Mouse (Mus musculus) left cerebral cortex, adult 8-10 months (tissue): Measurements from ENCODE around the gene Cdh23. TPM values are rescaled to one million over a fixed set of nuclear protein-coding genes. Genes with fewer than 3 reads are reported as not detected.
A peak's percentile ranks its signal among the peaks of the same experiment; 100 is the strongest.

ENCODE experiments used
- DNase-seq, 2 experiments: peaks; one replicate each; pipeline ENCODE4 v3.0.0; 2022; ENCODE audit warnings: low spot score in 2 of 2
- total RNA-seq, 4 experiments: library from RNA; stranded (reverse); gene quantifications; 2 replicates each; pipeline ENCODE4 v1.2.4; 2022

Cdh23 gene
- total RNA-seq, 4 experiments from 2014 or later, result 2.0 to 5.3 (median 4.2) TPM

DNA sequence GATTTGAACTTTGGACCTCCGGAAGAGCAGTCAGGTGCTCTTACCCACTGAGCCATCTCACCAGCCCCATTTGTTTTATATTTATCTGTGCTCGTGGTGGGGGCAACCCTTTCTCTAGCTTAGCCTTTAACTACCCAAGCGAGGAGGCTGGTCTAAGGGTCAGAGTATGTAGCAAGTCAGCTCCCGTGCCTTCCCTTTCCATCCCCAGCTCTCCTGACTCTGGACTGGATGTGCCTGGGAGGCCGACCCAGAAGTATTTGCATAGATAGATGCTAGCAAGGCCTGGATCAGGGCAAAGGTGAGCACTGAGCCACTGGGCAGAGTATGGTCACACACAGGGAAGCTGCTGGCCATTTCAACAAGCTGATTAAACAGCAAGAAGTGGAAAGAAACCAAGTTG is 12.5 kb upstream of the Cdh23 start:
- DNase-seq, result no peak

DNA sequence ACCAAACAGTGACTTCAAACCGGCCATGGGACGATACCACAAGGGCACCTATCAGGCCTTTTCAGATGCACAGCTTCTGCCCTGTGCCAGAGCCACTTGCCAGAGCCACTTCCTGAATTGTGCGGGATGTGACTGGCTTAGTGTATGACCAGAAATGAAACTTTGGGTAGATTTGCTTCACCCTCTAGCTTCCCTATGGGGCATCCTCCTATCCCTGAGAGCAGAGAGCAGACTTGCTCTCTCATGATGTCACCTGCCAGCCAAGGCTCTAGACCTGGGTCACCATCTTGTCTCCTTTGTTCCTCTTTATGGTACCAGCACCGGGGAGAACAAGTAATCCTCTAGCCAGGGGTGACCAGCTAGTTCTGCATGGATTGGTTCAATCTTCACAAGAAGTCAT is 10.0 kb upstream of the Cdh23 start:
- no peak for DNase-seq

DNA sequence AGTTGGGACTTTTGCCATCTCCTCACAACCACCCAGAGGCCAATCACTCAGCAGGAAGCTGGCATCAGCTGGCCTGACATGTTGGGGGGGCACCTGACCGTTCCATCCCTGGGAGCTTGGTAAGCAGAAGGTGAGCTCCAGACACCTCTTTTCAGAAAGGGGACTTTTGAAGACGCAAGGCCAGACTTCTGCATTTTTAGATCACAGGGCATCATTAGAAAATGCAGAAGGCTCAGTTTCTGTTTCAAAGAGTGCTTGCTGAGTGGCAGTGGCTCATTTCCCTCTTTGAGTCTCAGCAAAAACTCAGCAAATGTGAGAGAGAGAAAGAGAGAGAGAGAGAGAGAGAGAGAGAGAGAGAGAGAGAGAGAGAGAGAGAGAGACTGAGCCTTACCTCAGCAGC is 8.8 kb upstream of the Cdh23 start:
- DNase-seq, result no peak

DNA sequence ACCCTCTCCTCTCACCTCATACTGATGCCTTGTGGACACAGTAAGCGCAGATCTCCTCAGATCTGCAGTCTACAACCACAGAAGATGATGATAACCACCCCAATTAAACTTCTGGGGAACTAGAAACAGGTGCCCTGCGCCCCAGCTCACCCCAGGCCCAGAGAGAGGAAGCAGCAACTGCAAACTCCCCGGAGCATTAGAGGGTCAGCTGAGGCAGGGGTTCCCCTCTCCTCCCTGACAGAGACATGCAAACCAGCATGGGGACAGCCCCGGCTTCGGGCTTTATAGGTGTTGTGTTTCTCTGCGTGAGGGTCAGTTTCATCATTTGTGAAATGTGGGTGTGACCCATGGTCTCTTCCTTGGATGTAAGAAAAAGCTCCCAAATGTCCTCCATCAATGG is 1.5 kb upstream of the Cdh23 start:
- DNase-seq, result no peak

DNA sequence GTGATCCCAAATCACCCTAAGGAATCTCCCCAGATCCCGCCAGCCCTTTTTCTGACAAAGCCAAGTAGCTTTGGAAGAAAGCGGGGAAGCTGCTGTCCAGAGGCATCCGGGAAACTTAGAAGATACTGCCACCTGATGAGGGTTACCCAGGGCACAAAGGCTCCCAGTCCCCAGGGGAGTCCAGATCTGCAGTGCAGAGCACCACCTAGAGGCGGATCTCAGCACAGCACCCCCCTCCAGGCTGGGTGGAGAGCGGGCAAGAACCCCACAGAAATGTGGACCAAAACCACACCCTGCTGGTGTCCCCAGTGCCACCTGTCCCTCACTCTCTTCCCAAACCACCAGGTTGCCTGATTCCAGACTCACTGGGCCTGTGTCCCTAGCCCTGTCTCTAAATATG is 685 bp upstream of the Cdh23 start:
- peak in 1 of 2 experiments; percentile 67 for DNase-seq

DNA sequence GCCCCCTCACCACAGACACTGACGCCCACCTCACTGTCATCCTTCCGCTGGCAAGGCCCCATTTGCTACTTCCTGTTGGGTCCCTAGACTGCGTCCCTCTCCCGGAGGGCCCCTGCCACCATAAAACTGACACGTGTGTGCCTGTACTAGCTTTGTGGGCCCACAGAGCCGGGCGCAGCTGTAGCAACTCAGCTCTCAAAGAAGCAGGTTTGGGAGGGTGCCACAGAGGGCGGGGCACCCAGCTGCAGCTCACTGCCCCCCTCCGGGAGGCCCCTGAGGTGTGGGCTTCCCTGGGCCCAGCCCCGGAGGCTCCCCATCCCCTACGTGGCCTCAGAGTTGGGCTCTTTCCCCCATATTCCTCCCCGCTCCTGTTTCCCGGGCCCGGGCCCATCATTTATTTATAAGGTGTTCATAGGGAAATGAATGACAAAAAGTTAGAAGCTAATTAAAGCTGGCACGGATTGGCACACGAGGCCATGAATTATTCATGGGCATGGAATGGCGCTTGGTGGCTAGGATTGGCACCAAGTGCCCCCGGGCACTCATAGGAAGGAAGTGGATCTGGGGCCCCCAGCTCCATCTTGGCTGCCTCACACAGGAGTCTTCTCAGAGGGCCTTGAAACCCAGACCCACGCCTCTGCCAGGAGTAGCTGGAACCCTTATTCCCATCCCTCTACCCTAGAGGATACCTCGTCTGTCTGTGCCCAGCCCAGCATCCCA is 4.5 kb downstream of the Cdh23 start:
- no peak for DNase-seq

DNA sequence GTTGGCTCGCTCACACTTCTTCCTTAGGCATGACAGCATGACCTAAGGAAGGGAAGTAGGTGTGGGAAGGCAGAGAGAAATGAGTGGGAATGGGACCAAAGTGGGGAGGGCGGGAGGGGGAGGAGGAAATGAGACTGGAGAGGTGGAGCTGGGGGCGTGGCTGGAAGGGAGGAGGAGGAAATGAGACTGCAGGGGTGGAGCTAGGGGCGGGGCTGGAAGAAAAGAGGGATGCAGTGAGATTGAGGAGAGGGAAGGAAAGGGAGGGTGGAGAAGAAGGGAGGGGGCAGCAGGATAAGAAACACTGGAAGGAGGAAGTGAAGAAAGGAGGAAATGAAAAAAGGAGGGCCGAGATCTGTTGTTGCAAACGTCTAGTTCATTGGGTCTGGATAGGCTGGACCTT is 5.3 kb downstream of the Cdh23 start:
- no peak for DNase-seq

DNA sequence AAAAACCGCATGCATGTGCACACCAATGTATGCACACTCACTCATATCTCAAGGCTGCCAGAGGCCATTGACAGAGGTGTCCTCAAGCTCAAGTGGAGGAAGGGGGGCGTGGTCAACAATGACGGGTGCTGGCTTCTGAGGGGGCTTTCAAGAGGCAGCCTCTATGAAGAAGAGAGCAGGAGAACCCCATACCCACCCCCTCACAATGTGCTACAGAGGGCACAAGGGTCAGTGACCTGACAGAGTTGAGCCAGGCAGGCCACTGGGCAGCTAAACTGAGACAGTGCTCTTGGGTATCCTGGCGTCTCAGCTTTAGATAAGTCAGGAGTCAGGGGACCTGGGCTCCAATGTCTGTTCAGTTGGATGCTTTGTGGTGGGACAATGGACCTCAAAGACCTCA is 6.9 kb downstream of the Cdh23 start:
- no peak for DNase-seq

DNA sequence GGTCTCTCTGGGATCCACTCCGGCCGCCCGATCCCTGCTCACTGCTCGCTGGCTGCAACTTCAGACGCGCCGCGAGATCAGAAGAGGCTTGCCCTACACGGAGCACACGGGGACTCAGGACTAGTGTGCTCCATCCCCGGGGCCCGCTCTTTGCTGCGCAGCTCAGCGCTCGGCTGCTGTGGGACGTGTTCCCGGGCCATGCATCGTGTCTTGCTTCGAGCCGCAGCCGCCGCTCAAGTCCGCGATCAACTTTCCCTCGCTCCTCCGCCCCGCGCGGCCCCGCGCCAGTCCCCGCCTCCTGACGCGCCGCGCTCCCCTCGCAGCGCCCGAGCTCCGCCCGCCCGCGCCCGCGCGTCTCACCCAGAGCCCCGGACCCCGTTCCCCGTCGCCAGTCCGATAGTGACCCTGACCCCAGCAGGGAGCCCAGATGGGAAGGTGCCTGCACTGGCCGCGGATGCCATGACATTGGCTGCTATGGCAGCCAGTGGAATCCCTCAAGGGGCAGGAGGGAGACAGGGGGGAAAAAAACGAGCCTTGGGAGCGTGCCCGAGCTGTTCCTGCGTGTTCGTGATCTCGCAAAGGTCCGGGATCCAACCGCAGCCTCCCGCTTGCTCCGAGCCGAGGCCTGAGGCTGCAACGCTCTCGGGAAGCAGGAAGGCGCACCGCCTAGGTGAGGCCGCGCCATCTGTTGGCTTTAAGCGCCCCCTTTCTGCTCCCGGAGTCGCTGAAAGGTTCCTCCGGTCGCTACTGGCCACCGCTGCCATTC is 9.1 kb downstream of the Cdh23 start:
- peak in 1 of 2 experiments; percentile 35 for DNase-seq

DNA sequence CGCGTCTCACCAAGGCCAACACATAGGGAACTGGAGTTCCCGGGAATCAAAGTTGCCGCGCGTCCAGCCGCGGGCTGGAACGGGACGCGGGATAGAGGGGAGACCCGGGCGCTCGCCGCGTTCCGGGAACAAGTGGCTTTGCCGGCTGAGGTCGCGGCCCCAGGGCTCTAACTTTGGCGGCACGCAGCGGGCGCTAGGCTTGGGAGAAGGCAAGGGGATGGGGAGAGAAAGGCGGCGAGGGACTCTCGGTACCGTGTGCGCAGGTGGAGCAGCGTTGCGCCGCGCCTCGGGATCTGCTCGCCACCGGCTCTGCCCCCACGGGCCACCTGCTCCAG is 9.7 kb downstream of the Cdh23 start:
- DNase-seq, result no peak

DNA sequence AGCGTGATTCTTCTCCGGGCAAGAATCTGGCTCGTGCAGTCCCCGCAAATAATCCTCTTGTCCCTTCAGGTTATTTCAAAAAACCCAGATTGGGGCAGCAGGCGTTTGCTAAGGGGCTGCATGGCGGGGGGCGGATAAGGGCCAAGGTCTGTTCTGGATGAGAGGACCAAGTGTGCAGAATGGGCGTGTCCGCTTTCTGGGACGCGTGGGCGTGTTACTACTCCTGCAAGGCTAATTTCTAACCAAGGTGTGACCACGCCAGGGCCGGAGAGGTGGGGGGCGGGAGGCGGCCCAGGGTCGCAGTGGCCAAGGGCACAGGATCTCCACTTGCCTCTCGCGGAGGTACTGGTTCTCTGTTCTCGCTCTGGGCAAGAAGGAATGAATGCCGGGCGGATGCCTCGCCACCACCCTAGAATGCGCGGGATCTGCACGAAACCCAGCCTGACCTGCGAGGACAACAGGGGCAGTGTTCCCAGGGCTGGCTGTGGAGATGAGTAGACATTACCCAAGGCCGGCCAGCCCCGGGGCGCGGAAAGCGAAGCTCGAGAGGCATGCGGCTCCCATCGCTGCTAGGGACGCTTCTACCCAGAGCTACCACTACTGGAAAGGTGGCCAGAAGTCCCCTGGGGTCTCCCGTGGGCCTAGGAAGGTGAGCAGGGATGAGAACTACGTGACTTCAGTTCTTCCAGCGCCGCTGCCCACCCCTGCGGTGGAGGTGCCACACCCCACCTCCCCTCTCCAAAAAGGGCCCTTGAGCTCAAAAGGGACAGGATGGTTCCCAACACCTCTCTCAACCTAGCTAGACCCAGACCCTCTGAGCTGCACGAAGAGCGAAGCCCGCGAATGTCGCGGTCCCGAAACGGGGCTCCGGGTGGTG is 10.3 kb downstream of the Cdh23 start:
- no peak for DNase-seq

DNA sequence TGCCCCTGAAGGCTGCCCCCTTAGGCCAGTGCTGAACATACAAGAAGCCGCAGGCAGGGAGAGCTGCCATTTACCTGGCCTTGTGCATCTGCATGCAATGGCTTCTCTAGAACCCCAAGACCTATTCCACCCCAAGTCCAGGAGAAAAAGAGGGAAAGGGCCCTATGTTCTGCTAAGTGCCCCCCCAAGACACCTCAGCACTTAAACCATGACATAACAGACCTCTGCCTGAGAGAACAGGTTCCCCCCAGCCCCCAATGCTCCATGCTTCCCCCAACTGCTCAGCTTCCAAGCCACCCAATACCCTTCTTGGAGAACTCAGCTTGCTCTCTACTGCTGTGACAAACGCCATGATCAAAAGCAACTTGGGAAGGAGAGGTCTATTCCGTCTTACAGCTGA is 17.4 kb downstream of the Cdh23 start:
- DNase-seq, result no peak

DNA sequence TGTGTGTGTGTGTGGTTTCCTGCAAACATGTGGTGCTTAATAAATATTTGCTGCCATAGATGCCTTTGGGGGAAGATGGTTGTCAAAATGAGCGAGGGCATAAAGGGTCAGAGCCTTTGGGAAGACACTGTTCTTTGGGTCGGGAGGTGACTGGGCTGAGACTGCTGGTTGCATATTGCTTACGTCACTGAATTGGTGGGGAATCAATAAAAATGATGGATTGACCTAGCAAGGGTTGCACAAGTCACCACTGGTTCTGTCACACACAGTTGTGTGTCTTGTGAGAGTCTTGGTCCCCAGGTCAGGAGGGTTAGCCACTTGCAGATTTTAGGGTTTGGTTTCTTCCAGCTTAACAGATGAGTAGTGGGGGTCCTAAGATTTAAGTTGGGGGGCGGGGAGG is 19.0 kb downstream of the Cdh23 start:
- DNase-seq, result no peak

DNA sequence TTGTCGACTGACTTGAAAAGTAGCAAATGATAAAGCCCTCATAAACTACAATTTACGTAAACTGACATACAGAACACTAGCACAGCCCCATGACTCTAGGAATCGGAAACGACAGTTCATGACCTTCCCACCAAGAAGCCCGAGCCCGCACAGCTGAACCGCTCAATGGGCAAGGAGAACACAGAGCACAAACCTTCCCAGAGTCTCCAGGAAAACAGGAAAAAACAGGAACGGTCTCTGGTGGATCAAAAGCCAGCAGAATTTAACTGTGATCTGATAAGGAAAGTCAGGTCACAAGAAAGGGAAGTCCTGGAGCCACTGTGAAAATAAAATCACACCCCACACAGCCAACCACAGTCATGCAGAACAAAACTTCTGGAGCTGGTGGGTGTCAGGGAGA is 26.1 kb downstream of the Cdh23 start:
- no peak for DNase-seq

DNA sequence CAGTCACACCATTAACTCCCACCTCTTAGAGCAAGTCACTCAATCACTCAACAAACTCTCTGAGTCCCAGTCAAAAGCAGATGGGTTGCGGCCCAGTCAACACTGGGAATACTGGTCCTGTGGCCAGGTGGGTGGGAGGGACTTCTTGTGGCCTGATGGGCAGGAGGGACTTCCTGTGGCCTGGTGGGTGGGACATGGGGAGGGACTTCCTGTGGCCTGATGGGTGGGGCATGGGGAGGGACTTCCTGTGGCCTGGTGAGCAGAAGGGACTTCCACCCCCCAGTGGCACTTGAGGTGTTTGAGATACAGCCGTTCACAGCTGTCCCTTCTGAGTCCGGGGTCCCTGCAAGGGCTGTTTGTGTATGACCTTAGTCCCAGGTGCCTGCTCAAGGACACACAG is 27.7 kb downstream of the Cdh23 start:
- no peak for DNase-seq

DNA sequence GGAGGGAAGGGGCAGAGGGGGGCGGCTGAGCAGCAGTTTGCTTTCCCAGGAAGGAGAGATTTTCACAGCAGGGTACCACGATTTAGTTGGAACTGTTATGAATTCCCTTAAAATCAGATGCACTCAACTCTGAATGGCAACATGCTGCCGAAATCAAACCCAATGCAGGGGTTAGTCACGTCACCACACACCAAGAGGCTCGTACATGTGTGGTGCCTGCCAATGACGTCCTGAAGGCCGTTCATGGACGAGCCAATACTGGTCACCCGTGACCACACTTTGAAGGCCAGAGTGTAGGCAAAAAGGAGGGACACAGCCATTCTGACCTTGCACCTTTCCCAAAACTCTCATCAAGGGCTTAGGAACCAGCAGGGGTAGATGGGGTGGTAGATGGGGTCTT is 35.3 kb downstream of the Cdh23 start:
- DNase-seq, result no peak

DNA sequence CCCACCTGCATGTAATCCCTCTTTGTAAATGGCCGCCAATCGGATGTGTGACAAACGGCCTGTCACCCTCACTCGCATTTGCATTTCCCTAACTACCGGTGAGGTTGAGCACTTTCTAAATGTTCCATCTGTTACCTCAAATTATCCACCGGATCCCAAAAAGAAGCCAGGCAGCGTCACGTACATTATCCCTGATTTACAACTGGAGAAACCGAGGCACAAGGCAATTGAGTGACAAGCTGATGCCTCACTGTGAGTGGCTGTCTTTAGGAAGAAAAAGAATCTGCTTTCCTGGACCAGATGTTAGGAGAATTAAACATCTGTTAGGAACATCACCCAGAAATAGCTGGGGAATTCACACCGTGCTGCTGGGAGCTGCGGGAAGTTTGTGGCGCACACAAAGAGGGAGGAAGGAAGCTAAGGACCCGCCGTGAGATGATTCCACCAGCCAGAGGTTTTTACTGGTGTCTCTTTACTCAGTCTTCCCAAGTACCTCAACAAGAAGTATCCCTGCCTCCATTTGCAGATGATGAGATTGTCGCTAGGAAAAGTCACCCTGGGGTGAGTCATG is 36.8 kb downstream of the Cdh23 start:
- DNase-seq, result no peak

DNA sequence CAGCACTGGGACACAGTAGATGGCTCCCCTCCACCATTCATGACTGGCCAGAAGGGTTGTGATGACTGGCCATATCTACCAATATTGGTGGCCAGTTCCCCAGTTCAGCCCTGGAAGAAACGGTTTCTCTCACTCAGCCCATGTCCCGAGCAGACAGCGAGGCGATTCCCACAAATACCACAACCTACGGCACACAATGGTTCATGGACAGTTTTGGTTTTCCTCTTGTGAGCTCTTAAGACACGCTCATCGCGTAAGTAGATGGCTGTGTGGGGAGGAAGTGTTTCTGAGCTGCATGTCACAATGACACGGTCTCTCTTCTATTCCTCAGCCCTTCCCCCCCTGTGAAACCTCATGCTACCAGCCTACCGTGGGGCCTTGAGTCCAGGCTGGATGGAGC is 38.1 kb downstream of the Cdh23 start:
- DNase-seq, result no peak

DNA sequence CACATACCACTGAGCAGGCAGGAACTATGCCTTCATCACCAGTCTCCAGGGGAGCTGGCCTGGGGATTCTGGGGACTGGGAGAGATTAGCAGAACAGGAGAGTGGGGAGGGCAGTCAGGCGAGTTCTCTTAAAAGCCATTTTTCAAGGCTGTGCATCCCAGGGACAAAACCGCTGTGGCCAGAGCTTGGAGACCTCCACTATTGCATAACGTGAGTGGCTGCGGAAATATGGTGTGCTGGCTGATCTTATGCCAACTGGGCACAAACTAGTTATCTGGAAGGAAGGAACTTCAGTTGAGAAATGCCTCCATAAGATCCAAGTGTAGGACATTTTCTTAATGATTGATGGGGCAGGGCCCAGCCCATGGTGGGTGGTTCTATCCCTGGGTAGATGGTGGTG is 42.6 kb downstream of the Cdh23 start:
- no peak for DNase-seq

DNA sequence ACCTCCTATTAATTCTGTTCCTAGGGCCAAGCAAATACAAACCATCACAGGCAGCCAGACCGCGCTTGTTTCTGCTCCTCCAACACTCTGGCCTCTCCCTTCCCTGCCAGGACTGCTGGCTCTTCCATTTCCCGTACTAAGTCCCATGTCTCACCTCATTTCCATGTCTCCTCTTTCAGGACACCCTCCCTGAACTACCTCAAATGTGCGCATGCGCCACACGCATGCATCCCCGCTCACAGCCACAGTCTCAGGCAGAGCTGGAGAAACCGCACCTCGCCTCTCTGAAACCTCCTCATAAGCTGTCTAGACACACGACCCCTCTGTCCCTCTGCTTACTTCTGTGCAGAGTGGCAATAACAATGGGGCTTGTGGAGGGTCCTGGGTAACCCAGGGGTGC is 43.2 kb downstream of the Cdh23 start:
- no peak for DNase-seq

DNA sequence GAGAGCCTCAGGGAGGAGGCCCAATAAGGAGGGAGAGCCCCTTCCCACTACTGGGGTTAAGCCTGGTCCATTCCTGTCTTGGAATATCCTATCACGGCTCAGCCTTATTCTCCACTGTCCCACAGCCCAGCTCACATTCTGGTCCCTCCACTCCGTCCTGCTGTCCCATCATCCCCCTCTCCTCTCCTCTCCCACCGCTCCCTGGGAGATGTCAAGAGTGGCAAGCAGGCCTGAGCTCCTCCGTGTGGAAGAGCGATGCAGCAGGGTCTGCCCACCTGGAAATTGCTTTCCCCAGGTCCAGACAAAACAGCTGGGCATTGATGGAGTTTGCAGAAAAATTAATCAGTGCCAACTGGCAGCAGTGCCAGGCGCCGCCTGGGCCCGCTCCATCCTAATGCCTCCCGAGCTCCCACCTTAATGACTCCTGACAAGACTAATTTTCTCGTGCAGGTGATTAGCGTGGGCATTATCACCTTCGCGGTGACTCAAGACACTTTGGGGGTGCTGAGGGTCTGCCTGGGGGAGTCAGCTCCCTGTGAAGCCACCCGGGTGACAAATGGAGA is 52.1 kb downstream of the Cdh23 start:
- no peak for DNase-seq

DNA sequence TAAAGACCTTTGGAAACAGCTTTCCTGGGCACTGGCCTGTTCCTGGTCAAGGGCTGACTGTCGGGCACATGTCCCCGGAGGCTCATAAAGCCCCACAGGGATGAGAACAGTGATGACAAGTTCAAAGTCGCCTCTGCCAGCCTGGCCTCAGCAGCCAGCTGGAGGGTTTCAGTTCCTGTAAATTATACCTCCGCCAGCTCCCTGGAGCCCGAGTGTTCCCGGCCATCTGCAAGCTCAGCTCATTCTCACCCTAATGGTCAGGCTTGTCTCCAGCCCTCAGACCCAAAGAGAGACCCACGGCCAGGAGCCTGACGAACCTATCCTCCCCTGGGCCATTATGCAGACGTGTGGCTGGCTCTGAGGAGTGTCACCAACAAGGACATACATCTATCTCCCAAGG is 57.0 kb downstream of the Cdh23 start:
- no peak for DNase-seq
